Mouse (Mus musculus): ENCODE data around the gene Rnf152. TPM values are rescaled to one million over a fixed set of nuclear protein-coding genes. Genes with fewer than 3 reads are reported as not detected.

Rnf152 gene
- polyA plus RNA-seq, 1 experiment from 2014 or later = 1.8 TPM

GRCm38 (mm10) chr1:105291859-105292258 is 64.7 kb downstream of the Rnf152 start:
- no peaks in the 10 kb centered on the region for H3K36me3 ChIP-seq
- ATAC-seq = no peak
- no peak overlapping the region for H3K9ac ChIP-seq
- no peak overlapping the region for H3K27ac ChIP-seq
- H3K27me3 ChIP-seq (replicated peaks) = no peaks in the 10 kb centered on the region
- H3K4me1 ChIP-seq (replicated peaks) = no peaks in the 10 kb centered on the region
- WGBS = 70% methylated on average over 2 of the region's 2 CpGs
- H3K4me3 ChIP-seq (replicated peaks) = no peak overlapping the region
- H3K4me2 ChIP-seq (replicated peaks) = no peak overlapping the region
- no peaks in the 10 kb centered on the region for H3K9me3 ChIP-seq

- Histone ChIP-seq H3K27ac (no peak overlapping the region), H3K4me2 (replicated peaks) (no peak overlapping the region)
- 71% methylated on average over 4 of the region's 4 CpGs for WGBS
Observed at GRCm38 (mm10) chr1:105287536-105287935, 69.0 kb downstream of the Rnf152 start.

GRCm38 (mm10) chr1:105286906-105287305 is 69.6 kb downstream of the Rnf152 start:
- Histone ChIP-seq H3K4me2 (replicated peaks) (no peak overlapping the region), H3K9me3 (no peaks in the 10 kb centered on the region), H3K9ac (no peak overlapping the region), H3K36me3 (no peaks in the 10 kb centered on the region), H3K4me1 (replicated peaks) (no peaks in the 10 kb centered on the region), H3K4me3 (replicated peaks) (no peak overlapping the region), H3K27ac (no peak overlapping the region), H3K27me3 (replicated peaks) (no peaks in the 10 kb centered on the region)
- WGBS = 82% methylated on average over 5 of the region's 5 CpGs
- ATAC-seq = no peak

More at GRCm38 (mm10) chr1:105287536-105287935, 69.0 kb downstream of the Rnf152 start:
- no peak overlapping the region for H3K9ac ChIP-seq
- no peaks in the 10 kb centered on the region for H3K9me3 ChIP-seq
- H3K4me3 ChIP-seq (replicated peaks) = no peak overlapping the region
- no peak for ATAC-seq
- no peaks in the 10 kb centered on the region for H3K4me1 ChIP-seq (replicated peaks)
- no peaks in the 10 kb centered on the region for H3K36me3 ChIP-seq
- no peaks in the 10 kb centered on the region for H3K27me3 ChIP-seq (replicated peaks)

GRCm38 (mm10) chr1:105285001-105285400 is 71.5 kb downstream of the Rnf152 start:
- H3K27me3 ChIP-seq (replicated peaks) = no peaks in the 10 kb centered on the region
- no peak overlapping the region for H3K4me2 ChIP-seq (replicated peaks)
- no peak overlapping the region for H3K4me3 ChIP-seq (replicated peaks)
- H3K9me3 ChIP-seq = no peaks in the 10 kb centered on the region
- no peaks in the 10 kb centered on the region for H3K4me1 ChIP-seq (replicated peaks)
- no peak overlapping the region for H3K9ac ChIP-seq
- no peak overlapping the region for H3K27ac ChIP-seq
- WGBS = 90% methylated on average over 4 of the region's 4 CpGs
- no peaks in the 10 kb centered on the region for H3K36me3 ChIP-seq
- no peak for ATAC-seq

DNA sequence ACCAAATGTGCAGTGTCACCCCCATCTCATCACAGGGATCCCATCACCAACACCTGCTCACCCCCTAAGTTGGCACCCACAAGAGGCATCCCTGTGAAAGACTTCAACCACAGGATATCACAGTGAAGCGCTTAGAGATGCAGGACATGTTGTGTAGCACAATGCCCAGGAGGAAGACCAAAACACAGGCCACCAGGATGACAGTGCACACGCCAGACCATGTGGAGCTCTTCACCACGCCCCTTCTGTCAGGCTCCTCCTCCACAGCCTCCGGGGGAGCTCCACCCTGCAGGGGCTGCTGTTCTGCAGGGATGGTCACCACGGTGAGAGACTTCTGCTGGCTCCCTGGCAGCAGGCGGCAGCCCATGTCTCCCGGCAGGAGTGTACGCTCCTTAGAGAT is 72.4 kb downstream of the Rnf152 start:
- no peaks in the 10 kb centered on the region for H3K4me1 ChIP-seq (replicated peaks)
- H3K9ac ChIP-seq = no peak overlapping the region
- H3K36me3 ChIP-seq = no peaks in the 10 kb centered on the region
- H3K4me2 ChIP-seq (replicated peaks) = no peak overlapping the region
- no peak overlapping the region for H3K4me3 ChIP-seq (replicated peaks)
- ATAC-seq = peak; percentile 53; the same call in 1 of the 2 replicates
- whole genome bisulfite sequencing = 69% methylated on average over 8 of the region's 8 CpGs
- no peaks in the 10 kb centered on the region for H3K9me3 ChIP-seq
- no peaks in the 10 kb centered on the region for H3K27me3 ChIP-seq (replicated peaks)
- no peak overlapping the region for H3K27ac ChIP-seq

DNA sequence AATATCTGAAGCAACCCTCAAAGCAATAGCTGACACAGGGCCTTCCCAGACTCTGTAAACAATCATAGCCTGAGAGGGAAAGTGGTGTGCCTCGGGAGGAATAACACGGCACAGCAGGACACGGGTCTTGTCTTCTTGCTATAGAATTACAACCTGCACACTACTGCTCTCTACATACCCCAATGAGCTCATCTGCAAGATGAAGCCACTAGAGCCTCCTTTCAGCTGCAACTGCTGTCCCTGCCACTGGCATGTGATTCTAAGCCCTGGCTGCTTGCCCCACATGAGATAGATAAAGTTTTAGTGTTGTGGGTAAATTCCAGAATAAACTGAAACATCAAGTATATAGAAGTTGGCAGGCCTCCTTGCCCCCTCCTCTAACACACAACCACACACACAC is 75.2 kb downstream of the Rnf152 start:
- no peaks in the 10 kb centered on the region for H3K27me3 ChIP-seq (replicated peaks)
- H3K9me3 ChIP-seq = no peaks in the 10 kb centered on the region
- no peaks in the 10 kb centered on the region for H3K36me3 ChIP-seq
- no peaks in the 10 kb centered on the region for H3K4me1 ChIP-seq (replicated peaks)
- no peak overlapping the region for H3K4me3 ChIP-seq (replicated peaks)
- WGBS = 34% methylated on average over 3 of the region's 3 CpGs
- ATAC-seq = no peak
- no peak overlapping the region for H3K9ac ChIP-seq
- no peak overlapping the region for H3K4me2 ChIP-seq (replicated peaks)
- no peak overlapping the region for H3K27ac ChIP-seq

- Histone ChIP-seq H3K27ac (no peak overlapping the region), H3K36me3 (no peaks in the 10 kb centered on the region), H3K9me3 (no peaks in the 10 kb centered on the region), H3K4me3 (replicated peaks) (no peak overlapping the region), H3K4me1 (replicated peaks) (no peaks in the 10 kb centered on the region), H3K9ac (no peak overlapping the region), H3K4me2 (replicated peaks) (no peak overlapping the region), H3K27me3 (replicated peaks) (no peaks in the 10 kb centered on the region)
- 66% methylated on average over 2 of the region's 2 CpGs for WGBS
- no peak for ATAC-seq
Observed at GRCm38 (mm10) chr1:105280160-105280559, 76.3 kb downstream of the Rnf152 start.

DNA sequence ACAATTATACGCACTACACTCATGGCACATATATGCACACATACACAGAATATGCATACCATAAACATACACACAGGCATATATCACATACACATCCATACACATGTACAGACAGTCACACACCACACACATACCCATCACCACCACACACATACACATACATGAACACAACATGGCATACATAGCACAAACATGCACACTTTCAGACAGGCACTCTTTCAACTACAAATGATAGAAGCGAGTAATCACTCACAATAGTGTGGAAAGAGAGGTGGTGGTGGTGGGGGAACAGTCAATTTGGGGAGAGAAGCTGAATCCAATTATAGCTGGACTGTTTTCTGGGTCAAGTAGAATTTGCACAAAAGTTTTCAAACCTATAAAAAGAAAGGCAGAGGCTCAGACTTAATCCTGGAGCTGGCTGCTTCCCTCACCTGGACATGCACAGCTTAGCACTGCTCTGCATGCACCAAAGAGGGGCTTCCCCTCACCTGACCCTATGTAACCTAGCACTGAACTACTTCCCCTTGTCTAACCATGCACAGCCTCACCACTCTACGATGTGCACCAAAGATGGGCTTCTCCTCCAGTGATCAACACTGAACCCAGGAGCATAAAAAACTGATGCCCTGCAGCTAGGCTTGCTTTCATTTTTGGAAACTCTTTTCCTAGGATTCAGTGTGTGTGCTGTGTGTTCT is 81.9 kb downstream of the Rnf152 start:
- 88% methylated on average over 3 of the region's 3 CpGs for WGBS
- Histone ChIP-seq H3K4me1 (replicated peaks) (no peaks in the 10 kb centered on the region), H3K36me3 (no peaks in the 10 kb centered on the region), H3K27ac (no peak overlapping the region), H3K4me3 (replicated peaks) (no peak overlapping the region), H3K27me3 (replicated peaks) (no peaks in the 10 kb centered on the region), H3K9me3 (no peaks in the 10 kb centered on the region), H3K9ac (no peak overlapping the region), H3K4me2 (replicated peaks) (no peak overlapping the region)
- ATAC-seq = no peak

- no peak overlapping the region for H3K9ac ChIP-seq
- no peaks in the 10 kb centered on the region for H3K4me1 ChIP-seq (replicated peaks)
- H3K9me3 ChIP-seq = no peaks in the 10 kb centered on the region
- no peak for ATAC-seq
- no peak overlapping the region for H3K4me2 ChIP-seq (replicated peaks)
- no peak overlapping the region for H3K27ac ChIP-seq
- no peaks in the 10 kb centered on the region for H3K36me3 ChIP-seq
- 86% methylated on average over 10 of the region's 10 CpGs for WGBS
- no peaks in the 10 kb centered on the region for H3K27me3 ChIP-seq (replicated peaks)
- no peak overlapping the region for H3K4me3 ChIP-seq (replicated peaks)
Observed at GRCm38 (mm10) chr1:105271104-105271503, 85.4 kb downstream of the Rnf152 start.

DNA sequence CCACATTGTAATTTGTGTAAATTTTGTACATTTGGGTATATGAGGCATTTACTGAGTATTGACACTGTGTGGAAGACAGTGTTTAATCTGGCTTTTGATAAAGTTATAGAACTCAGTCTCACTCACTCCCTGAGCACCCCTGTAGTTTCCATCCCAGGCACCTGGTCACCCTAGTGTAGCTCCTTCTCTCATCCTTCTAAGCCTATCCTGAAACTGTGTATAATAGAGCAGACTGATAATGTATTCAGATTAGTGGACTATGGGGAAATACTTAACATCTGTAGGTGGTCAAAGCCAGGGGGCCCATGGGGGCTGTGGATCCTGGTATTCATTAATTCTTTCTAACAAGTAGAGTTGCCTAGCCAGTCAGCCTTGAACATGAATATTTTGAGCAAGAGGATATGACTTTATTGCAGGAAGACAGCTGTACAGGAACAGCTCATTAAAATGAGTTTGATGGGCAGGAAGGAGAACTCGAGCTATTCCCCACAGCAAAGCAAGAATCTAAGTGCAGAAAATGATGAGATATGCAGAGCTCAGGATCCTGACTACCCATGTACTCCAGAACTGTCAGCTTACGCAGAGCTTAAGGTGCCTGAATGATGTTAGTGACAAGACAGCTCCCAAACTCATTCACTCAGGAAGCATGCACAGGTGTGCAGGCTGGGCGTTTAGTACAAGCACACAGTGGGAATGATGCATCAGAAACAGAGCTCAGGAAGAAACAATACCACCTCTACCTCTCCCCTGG is 93.1 kb downstream of the Rnf152 start:
- H3K4me2 ChIP-seq (replicated peaks) = no peak overlapping the region
- H3K27me3 ChIP-seq (replicated peaks) = no peaks in the 10 kb centered on the region
- 69% methylated on average over 3 of the region's 3 CpGs for WGBS
- no peak overlapping the region for H3K27ac ChIP-seq
- no peak for ATAC-seq
- no peaks in the 10 kb centered on the region for H3K9me3 ChIP-seq
- no peaks in the 10 kb centered on the region for H3K36me3 ChIP-seq
- no peaks in the 10 kb centered on the region for H3K4me1 ChIP-seq (replicated peaks)
- H3K9ac ChIP-seq = no peak overlapping the region
- H3K4me3 ChIP-seq (replicated peaks) = no peak overlapping the region

DNA sequence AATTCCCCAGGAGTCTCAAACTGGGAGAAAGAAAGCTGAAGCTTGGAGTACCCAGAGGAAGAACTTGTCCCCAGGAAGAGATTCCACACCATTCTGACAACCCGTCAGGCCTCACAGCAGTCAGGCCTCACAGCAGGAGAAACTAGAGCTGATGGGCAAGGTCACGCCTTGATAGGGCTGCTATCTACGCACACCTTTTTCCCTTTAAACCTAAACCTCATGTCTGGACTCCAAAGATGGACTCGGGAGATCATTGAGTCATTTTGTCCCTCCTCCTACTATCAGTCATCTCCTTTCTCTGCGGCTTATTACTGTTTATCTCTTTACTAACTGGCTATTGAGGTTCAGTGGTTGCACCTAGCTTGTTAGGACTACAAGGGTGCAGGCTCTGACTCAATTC is 96.3 kb downstream of the Rnf152 start:
- Histone ChIP-seq H3K27ac (no peak overlapping the region), H3K4me3 (replicated peaks) (no peak overlapping the region), H3K4me2 (replicated peaks) (no peak overlapping the region), H3K9ac (no peak overlapping the region), H3K27me3 (replicated peaks) (no peaks in the 10 kb centered on the region), H3K36me3 (no peaks in the 10 kb centered on the region), H3K9me3 (no peaks in the 10 kb centered on the region), H3K4me1 (replicated peaks) (no peaks in the 10 kb centered on the region)
- no peak for ATAC-seq
- 75% methylated on average over 5 of the region's 5 CpGs for WGBS

DNA sequence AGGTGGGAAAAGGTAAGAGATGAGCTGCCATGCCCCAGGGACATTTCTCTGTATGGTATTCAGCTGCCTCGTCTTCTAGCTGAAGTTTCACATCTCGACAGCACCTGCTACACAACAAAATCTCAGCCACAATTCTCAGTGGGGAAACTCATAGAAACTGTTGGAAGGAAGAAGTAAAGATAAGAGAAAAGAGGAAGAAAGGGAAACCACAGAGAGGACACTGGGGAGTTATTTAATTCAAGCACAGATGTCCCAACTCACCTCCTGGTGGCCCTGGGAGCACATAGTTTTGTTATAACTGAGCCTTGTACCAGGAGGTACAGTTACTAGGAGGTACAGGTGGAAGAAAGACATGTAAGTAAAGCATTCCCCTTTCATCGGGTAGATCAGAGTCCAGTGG is 99.3 kb downstream of the Rnf152 start:
- ATAC-seq = no peak
- Histone ChIP-seq H3K9me3 (no peaks in the 10 kb centered on the region), H3K4me2 (replicated peaks) (no peak overlapping the region), H3K4me3 (replicated peaks) (no peak overlapping the region), H3K4me1 (replicated peaks) (no peaks in the 10 kb centered on the region), H3K27me3 (replicated peaks) (no peaks in the 10 kb centered on the region), H3K36me3 (no peaks in the 10 kb centered on the region), H3K9ac (no peak overlapping the region), H3K27ac (no peak overlapping the region)
- 78% methylated on average over 3 of the region's 3 CpGs for WGBS

DNA sequence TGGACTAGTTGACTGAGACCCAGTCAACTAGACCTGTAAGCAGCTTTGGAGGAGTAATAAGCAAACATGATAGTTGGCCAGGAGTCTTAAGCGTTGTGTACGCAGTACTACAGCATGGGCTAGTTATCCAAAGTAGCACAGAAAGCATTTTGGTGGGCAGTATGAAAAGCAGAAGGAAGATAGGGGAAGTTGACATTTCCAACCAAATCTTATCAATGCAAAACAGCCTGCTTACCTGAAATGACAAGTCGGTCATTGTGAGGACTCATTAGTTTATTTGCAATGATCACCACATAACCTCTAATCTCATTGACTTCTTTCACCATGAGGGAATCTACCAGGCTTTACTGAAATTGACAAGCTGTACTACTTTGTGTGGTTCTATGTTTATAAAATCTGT is 107.3 kb downstream of the Rnf152 start:
- H3K4me3 ChIP-seq (replicated peaks) = no peak overlapping the region
- H3K27me3 ChIP-seq (replicated peaks) = no peaks in the 10 kb centered on the region
- 92% methylated on average over 3 of the region's 3 CpGs for WGBS

More for the DNA sequence above, 107.3 kb downstream of the Rnf152 start:
- Histone ChIP-seq H3K36me3 (no peaks in the 10 kb centered on the region), H3K9me3 (no peaks in the 10 kb centered on the region), H3K27ac (no peak overlapping the region), H3K4me1 (replicated peaks) (no peaks in the 10 kb centered on the region), H3K4me2 (replicated peaks) (no peak overlapping the region), H3K9ac (no peak overlapping the region)
- ATAC-seq = no peak

All from intestine, embryonic 15.5 days (tissue).